Mouse (Mus musculus) Patski (cell line): ENCODE measurements around the gene Srgap3. TPM values are rescaled to one million over a fixed set of nuclear protein-coding genes. Genes with fewer than 3 reads are reported as not detected.
A peak's percentile ranks its signal among the peaks of the same experiment; 100 is the strongest.

Experiments
- ATAC-seq: fragments of 100-300 bp; one replicate; pipeline ENCODE4 v1.8.0; 2021
- CTCF ChIA-PET: fragments of 350-600 bp; sonication (Branson Sonifier 250); formaldehyde crosslinking; loops from one replicate; lab custom pipeline; 2022; ENCODE audit warnings: inconsistent platforms; lab: Charles Lee
- POLR2A ChIA-PET: fragments of 350-600 bp; sonication (Branson Sonifier 250); formaldehyde crosslinking; loops from one replicate; lab custom pipeline; 2022; ENCODE audit warnings: antibody characterized with exemption, inconsistent platforms; lab: Charles Lee
- DNase-seq: peaks from one replicate; pipeline ENCODE4 v3.0.0-alpha.2; 2011; ENCODE audit warnings: low read depth, low spot score
- H3K27me3 ChIP-seq: fragments of 371-371 bp; one replicate; pipeline ENCODE4 v1.5.1; 2021
- CTCF ChIP-seq: fragments of 100-300 bp; IDR thresholded peaks from one replicate; pipeline ENCODE4 v1.5.1; 2021
- in situ Hi-C: fragments of 300-500 bp; cut with MboI; formaldehyde crosslinking; loops from 3 replicates; pipeline ENCODE4 v1.11.1; 2018; ENCODE audit warnings: low pct_unique_long_range_greater_than_20kb, mixed read lengths
- polyA plus RNA-seq: library from polyadenylated mRNA; unstranded; gene quantifications from one replicate; pipeline ENCODE4 v1.2.3, GENCODE M21; 2021

Gene Srgap3
- polyA plus RNA-seq, 1 experiment from 2014 or later, result 37.7 TPM

DNA sequence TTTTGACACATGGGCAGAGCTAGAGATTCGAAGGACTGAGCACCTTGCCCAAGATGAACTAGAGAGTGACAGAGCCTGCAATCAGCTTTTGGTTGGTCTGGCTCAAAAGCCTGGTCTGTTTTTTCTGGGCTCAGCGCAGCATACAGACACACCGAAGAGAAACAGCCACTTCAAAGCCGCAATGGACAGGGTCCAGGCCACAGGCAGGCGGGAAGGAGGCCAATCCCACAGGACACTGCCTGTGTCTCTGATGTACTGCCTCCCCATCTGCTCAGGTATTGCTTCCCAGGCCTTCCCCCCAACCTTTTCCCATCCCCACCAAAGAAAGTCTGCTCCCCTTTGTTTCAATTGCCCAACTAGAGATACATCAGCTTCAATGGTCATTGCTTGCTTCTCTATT lies 148.7 kb downstream of the Srgap3 start:
- in situ Hi-C loops, result no loop called here
- ATAC-seq (no peak), DNase-seq (no peak)
- TF ChIP-seq CTCF, result no peak
- no peaks in the 10 kb centered on the region for H3K27me3 ChIP-seq
- POLR2A ChIA-PET, result no interaction called here
- CTCF ChIA-PET, result interaction anchor here (1.1 kb wide), 1 partner anchor 8 kb away, joined by 3 read pairs; no protein-coding TSS in a partner anchor

DNA sequence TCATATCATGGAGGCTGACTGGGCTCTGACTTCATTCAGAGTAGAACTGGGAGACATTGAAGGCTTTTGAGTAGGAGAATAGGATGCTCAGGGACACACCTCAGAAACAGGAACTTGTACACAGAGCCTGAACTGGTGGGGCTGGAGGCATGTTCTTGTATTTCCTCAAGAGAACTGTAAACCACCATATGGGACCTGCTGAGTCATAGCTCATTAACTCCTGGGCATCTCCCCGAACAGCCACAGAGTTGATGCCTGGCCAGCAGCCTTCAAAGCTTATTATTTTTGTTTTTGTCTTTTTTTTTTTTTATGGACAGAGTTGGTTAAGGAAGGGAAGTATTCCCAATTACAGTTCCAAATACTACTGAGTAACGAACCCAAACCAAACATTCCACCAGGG lies 150.5 kb downstream of the Srgap3 start:
- TF ChIP-seq CTCF, result no peak
- in situ Hi-C loops, result no loop called here
- peak; percentile 19 for DNase-seq

DNA sequence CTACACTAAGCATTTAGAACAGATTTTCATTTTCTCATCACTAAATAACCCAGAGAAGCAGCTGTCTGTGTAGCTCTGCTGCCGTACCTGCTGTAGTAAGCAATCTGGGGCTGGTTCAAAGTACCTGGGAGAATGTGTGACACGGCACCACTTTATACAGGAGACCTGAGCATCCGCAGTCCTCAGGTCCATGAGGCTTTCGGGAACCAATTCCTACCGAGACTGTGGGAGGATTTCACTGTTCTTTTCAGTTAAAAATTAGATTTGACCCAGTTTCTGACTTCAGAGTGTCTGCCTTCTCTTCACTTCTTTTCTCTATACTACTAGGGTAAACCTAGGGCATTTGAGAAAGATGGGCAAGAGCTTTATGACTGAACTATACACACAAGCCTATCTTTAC lies 153.2 kb downstream of the Srgap3 start:
- H3K27me3 ChIP-seq, result no peaks in the 10 kb centered on the region
- DNase-seq (no peak), ATAC-seq (no peak)
- TF ChIP-seq CTCF, result no peak
- in situ Hi-C loops, result no loop called here
- ChIA-PET CTCF (interaction anchor here (1.0 to 1.3 kb wide), 3 partner anchors 14 to 110 kb away, joined by 3 read pairs; no protein-coding TSS in a partner anchor), POLR2A (no interaction called here)

More for the DNA sequence above, 150.5 kb downstream of the Srgap3 start:
- CTCF ChIA-PET, result no interaction called here
- ATAC-seq, result no peak
- POLR2A ChIA-PET, result interaction anchor here (0.6 kb wide), 1 partner anchor 79 kb away, joined by 3 read pairs; no protein-coding TSS in a partner anchor
- no peaks in the 10 kb centered on the region for H3K27me3 ChIP-seq

DNA sequence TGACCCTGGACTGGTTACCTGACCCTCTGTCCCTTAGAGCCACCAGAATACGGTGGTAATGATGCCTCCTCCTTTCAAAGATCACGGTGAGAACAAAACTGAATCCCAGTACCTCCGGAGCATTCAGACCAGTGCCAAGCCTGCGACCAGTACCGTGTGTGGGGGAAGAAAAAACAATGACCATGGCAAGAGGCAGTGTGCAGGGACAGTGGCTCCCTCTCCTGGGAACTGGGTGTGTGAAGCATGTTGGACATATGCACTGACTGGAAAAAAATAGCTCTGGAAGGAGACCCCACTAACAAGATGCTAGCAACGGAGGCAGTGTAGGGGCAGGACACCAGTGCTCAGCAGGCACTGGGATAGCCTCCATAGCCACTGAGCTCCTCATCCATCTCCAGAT lies 157.2 kb downstream of the Srgap3 start:
- TF ChIP-seq CTCF, result no peak
- no peak for DNase-seq
- no peak for ATAC-seq
- in situ Hi-C loops, result no loop called here
- H3K27me3 ChIP-seq, result no peaks in the 10 kb centered on the region
- ChIA-PET POLR2A (no interaction called here), CTCF (interaction anchor here (0.8 to 1.4 kb wide), 3 partner anchors 8 to 13 kb away, joined by 3 to 6 read pairs (median 3); no protein-coding TSS in a partner anchor)

DNA sequence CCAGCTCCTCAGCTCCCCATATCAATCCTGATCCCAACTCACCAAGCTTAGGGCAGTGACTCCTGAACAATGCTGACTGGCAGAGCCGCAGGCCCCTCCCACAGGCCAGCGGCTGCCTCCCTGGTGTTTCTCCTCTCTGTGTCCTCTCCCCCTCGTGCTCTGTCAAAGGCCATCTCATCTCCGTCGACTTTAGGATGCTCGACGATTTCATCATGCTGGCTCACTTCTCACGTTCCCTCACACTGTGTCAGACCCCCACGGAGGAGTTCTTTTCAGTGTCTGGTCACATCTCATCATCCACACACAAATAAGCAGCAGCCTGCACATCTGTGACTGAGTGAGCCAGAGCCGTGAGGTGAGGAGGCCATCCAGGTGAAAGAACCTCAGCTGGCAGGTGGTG lies 158.4 kb downstream of the Srgap3 start:
- in situ Hi-C loops, result no loop called here
- no peak for ATAC-seq
- ChIA-PET POLR2A (no interaction called here), CTCF (no interaction called here)
- TF ChIP-seq CTCF, result no peak
- no peaks in the 10 kb centered on the region for H3K27me3 ChIP-seq
- no peak for DNase-seq

DNA sequence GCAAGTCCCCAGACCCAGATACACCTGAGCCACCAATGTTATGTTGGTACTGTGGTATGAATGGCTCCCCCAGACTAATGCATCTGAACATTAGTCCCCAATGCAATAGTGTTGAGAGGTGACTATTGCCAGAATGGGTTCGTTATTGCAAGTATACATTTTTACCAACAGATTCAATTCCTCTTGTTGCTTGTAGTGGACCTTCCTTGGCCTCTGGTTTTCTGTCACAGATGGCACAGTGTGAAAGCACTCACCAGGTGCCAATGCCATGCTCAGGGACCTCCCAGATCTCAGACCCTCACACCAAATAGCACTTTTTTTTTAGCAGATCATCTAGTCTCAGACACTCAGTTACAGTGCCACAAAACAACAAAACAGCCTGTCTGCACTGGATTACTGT lies 158.9 kb downstream of the Srgap3 start:
- no peaks in the 10 kb centered on the region for H3K27me3 ChIP-seq
- CTCF ChIA-PET, result no interaction called here
- no peak for TF ChIP-seq CTCF
- in situ Hi-C loops, result no loop called here
- ATAC-seq, result no peak
- POLR2A ChIA-PET, result no interaction called here
- no peak for DNase-seq

DNA sequence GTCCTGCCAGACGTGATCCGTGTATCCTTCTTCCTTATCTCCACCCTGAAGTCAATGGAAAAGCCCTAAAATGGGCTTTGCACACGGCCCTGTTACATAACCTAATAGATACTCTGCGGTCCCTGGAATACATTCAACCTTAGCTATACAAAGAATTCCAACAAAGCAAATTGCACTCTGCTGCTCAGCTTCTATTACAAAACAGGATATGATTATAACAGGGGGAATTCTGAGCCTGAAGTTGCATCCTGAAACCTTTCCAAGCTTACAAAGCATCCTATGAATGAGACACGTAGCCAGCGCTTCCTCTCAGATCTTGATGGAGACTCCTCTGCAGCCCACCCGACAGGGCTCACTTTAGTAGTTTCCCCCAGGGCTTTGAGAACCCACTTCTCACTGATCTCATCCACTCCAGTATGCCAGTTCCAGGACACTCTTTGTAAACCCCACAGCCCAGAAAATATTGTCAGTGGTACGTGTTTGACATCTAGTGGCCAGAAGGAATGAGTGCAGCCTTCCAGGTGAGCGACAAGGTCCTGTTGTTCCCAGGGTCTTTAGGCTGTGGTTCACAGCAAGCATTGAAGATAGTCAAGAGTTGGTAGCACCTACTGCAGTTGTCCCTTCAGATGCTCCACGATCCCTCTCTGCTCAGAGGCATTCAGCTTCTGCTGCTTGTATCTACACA lies 165.5 kb downstream of the Srgap3 start:
- TF ChIP-seq CTCF, result peak; percentile 59
- POLR2A ChIA-PET, result interaction anchor here (1.1 to 1.9 kb wide), 2 partner anchors 9 to 166 kb away, joined by 3 to 6 read pairs; partner anchors contain the start of gene Srgap3
- H3K27me3 ChIP-seq, result no peaks in the 10 kb centered on the region
- no peak for ATAC-seq
- CTCF ChIA-PET, result interaction anchor here (0.9 to 1.4 kb wide), 6 partner anchors 9 to 63 kb away, joined by 3 to 6 read pairs (median 3); no protein-coding TSS in a partner anchor
- peak; percentile 25 for DNase-seq
- in situ Hi-C loops, result no loop called here

DNA sequence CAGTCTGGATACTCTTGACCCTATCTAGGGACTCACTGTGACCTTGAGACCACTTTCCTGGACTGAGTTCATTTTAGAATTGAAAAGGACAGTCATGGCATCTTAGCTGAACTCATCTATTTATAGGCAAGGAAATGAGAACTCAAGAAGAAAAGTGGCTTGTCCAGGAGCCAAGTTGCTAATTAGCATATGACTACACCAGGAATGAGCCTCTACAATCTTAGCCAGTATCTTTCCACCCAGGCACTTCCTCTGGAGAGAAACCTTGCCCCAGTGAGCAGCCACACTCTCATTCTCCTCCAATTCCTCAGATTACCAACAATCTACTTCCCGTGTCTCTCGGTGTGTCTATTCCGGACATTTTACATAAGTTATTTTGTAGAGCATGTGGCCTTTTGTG lies 168.9 kb downstream of the Srgap3 start:
- ChIA-PET CTCF (interaction anchor here (1.4 kb wide), 1 partner anchor 24 kb away, joined by 3 read pairs; no protein-coding TSS in a partner anchor), POLR2A (interaction anchor here (1.2 kb wide), 1 partner anchor 13 kb away, joined by 4 read pairs; no protein-coding TSS in a partner anchor)
- DNase-seq, result peak; percentile 49
- TF ChIP-seq CTCF, result no peak
- H3K27me3 ChIP-seq, result no peaks in the 10 kb centered on the region
- in situ Hi-C loops, result no loop called here
- ATAC-seq, result peak; percentile 78

DNA sequence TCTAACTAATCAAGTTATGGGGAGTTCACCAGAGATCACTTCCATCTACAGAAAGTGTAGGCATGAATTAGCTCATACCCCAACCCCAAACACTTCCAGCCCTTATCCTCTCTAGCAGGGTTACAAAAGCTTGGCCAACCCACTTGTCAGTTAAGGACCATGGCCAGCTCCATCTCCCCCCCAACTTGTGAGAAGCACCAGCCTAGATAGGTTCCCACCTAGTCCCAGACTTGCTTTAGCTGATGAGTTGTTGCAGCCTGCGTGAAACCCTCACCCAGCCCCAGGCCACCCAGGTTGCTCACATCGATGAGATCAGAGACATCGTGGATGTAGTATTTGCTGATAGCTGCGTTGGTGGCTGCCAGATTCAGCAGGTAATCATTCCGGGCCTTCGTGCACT lies 170.3 kb downstream of the Srgap3 start:
- DNase-seq (no peak), ATAC-seq (no peak)
- in situ Hi-C loops, result no loop called here
- H3K27me3 ChIP-seq, result no peaks in the 10 kb centered on the region
- POLR2A ChIA-PET, result interaction anchor here (0.6 kb wide), 1 partner anchor 8 kb away, joined by 3 read pairs; no protein-coding TSS in a partner anchor
- CTCF ChIA-PET, result interaction anchor here (1.2 to 1.4 kb wide), 3 partner anchors 13 to 23 kb away, joined by 3 read pairs; no protein-coding TSS in a partner anchor
- no peak for TF ChIP-seq CTCF

DNA sequence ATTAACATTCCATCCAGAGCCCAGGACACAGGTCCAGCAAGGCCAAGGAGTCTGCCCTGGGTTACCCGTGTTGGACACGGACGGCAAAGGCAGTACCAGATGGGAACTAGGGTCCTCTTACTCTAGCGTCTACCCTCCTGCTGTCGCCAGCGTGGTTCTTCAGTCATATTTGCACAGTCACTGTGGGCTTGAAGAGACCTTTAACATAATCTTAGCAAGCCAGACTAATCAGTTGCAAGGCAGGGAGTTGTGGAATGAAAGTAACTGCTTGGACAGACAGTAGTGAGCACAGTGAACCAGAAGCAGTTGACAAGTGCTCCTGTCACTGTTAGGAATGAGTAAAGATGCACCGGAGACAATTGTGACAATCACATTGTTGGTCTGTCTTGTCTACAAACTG lies 173.3 kb downstream of the Srgap3 start:
- no peaks in the 10 kb centered on the region for H3K27me3 ChIP-seq
- no peak for TF ChIP-seq CTCF
- DNase-seq, result no peak
- CTCF ChIA-PET, result no interaction called here
- in situ Hi-C loops, result no loop called here
- POLR2A ChIA-PET, result no interaction called here
- ATAC-seq, result no peak

DNA sequence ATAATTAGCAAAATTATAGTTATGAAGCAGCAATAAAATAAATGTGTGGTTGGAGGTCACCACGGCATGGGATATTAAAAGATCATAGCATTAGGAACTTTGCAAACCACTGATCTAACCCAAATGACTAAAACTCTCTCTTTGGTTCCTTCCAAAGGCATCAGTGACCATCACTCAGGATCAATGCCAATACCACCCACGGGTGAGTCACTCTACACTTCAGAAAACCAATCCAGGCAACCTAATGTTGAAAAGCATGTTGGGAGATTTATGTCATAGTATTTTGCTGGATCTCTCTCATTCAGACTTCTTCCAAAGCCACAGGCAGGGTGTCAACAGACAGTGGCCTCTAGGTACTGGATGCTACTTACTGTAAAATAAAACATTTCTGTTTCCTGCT lies 176.1 kb downstream of the Srgap3 start:
- no peak for ATAC-seq
- H3K27me3 ChIP-seq, result no peaks in the 10 kb centered on the region
- DNase-seq, result no peak
- TF ChIP-seq CTCF, result no peak
- in situ Hi-C loops, result no loop called here
- ChIA-PET POLR2A (no interaction called here), CTCF (no interaction called here)
